Mouse (Mus musculus) embryonic facial prominence, embryonic 11.5 days (tissue): ENCODE measurements around the gene Dnm2. TPM values are rescaled to one million over a fixed set of nuclear protein-coding genes. Genes with fewer than 3 reads are reported as not detected.

Experiments
- ATAC-seq: fragments of 200-750 bp; cut with Nextera tagmentation; replicated peaks from 2 replicates; pipeline ENCODE4 v1.8.0; 2017; ENCODE audit warnings: low read depth; ENCODE audit not compliant: insufficient number of reproducible peaks, low FRiP score, low TSS enrichment
- DNase-seq: peaks from one replicate; pipeline ENCODE4 v3.0.0-alpha.2; 2015; ENCODE audit warnings: low spot score
- H3K27ac ChIP-seq: fragments of 300-500 bp; sonication (generic); replicated peaks from 2 replicates; pipeline ENCODE4 v1.5.1; 2014; ENCODE audit warnings: mild to moderate bottlenecking, low read depth, low read length, control low read depth
- H3K27me3 ChIP-seq: fragments of 300-500 bp; sonication (generic); 2 replicates; pipeline ENCODE4 v1.6.1; 2014; ENCODE audit warnings: mild to moderate bottlenecking, low read length, moderate library complexity, mixed read lengths; ENCODE audit not compliant: control insufficient read depth, insufficient read depth
- H3K36me3 ChIP-seq: fragments of 300-500 bp; sonication (generic); replicated peaks from 2 replicates; pipeline ENCODE4 v1.6.1; 2014; ENCODE audit warnings: low read depth, mild to moderate bottlenecking, low read length, moderate library complexity, mixed read lengths; ENCODE audit not compliant: control insufficient read depth, insufficient read depth
- H3K4me1 ChIP-seq: fragments of 300-500 bp; sonication (generic); 2 replicates; pipeline ENCODE4 v1.6.1; 2014; ENCODE audit warnings: low read length, mixed read lengths; ENCODE audit not compliant: control insufficient read depth, insufficient read depth
- H3K4me2 ChIP-seq: fragments of 300-500 bp; sonication (generic); 2 replicates; pipeline ENCODE4 v1.6.1; 2014; ENCODE audit warnings: low read depth, mild to moderate bottlenecking, control low read depth, low read length, moderate library complexity
- H3K4me3 ChIP-seq: fragments of 300-500 bp; sonication (generic); 2 replicates; pipeline ENCODE4 v1.5.1; 2014; ENCODE audit warnings: low read depth, low read length, control low read depth
- H3K9ac ChIP-seq: fragments of 300-500 bp; sonication (generic); replicated peaks from 2 replicates; pipeline ENCODE4 v1.6.1; 2014; ENCODE audit warnings: mild to moderate bottlenecking, control low read depth, low read length
- H3K9me3 ChIP-seq: fragments of 300-500 bp; sonication (generic); replicated peaks from 2 replicates; pipeline ENCODE4 v1.6.1; 2016; ENCODE audit warnings: mild to moderate bottlenecking, low read length, inconsistent platforms, mixed read lengths; ENCODE audit not compliant: control insufficient read depth
- WGBS: fragments of 180-500 bp; shearing (Covaris S2); extraction: QIAGEN DNeasy Blood & Tissue Kit; methylation state at CpG from one replicate; pipeline ENCODE4 v1.1.7; 2014; 5-methylcytosine and 5-hydroxymethylcytosine counted together
- polyA plus RNA-seq: library from polyadenylated mRNA; unstranded; fragments of >200 nt; fragmentation: Nextera tagmentation; extraction: Ambion mirVana; gene quantifications from 2 replicates; pipeline ENCODE4 v1.2.1, GENCODE M21; 2014

Gene Dnm2
- polyA plus RNA-seq: 57.1 and 58.0 TPM in 2 replicates

DNA sequence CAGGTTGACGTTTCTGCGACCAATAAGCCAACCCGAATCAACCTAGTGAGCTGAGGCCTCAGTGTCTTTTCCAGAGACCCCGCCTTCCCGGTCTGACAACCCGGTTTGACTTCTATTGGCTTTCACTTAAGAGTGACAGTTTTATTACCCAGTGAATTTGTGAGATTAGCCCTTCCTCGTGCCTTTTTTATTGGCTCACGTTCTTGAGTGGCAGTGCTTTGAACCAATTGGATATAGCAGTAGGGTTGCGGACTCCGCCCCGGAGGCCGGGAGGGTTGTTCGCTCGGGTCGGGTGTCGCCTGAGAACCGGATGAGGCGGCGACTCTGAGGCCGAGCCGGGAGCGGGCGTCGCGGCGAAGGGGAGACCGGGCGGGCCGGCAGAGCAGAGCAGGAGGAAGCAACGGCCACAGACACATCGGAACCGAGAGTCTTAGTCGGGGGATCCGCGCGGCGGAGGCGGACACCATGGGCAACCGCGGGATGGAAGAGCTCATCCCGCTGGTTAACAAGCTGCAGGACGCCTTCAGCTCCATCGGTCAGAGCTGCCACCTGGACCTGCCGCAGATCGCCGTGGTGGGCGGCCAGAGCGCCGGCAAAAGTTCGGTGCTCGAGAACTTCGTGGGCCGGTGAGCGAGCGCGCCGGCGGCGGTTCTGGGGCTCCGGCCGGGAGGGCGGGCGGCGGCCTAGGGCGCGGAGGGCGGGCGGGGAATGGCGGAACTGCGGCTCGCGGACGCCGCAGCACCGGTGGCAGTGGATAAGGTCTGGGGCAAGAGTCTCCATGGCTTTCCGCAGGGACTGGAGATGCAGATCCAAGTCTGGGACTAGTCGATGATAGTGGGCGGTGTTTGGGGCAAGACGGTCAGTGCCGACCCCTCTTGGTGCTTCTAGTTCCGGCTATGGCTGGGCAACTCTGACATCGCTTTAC, at the start of gene Dnm2:
Gene Dnm2, plus strand, starts transcription at position 278 of the 925 bp plus-strand sequence.
- Histone ChIP-seq H3K4me3 (peak within 1 kb of the TSS; percentile 94), H3K4me1 (peaks cover 4% of the 10 kb centered on the region; the same call in 1 of the 2 replicates), H3K9ac (peak within 1 kb of the TSS; percentile 81)

DNA sequence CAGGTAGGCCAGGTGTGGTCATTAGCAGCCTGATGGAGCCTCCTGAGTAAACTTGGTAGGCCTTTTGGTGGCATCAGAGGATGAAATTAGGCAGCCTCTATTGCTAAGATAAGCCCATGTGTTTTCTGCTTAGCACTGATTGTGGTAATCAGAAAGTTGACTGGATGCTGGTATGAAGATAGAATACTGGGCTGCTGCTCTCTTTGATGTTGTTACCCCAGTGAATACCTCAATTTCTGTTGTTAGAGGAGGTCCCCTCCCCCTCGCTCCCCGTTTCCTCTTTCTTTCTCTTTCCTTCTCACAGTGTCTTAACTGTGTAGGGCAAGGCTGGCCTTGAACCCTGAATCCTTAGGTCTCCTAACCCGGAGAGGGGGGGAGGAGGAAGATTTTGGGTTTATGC, 45.5 kb upstream of the Dnm2 start:
- no peaks in the 10 kb centered on the region for H3K27me3 ChIP-seq
- no peak overlapping the region for H3K4me3 ChIP-seq
- no peak for ATAC-seq
- no peaks in the 10 kb centered on the region for H3K36me3 ChIP-seq
- no peaks in the 10 kb centered on the region for H3K9me3 ChIP-seq
- no peak overlapping the region for H3K27ac ChIP-seq
- H3K9ac ChIP-seq: no peak overlapping the region
- WGBS: 80% methylated on average over 3 of the region's 3 CpGs
- DNase-seq: no peak
- no peak overlapping the region for H3K4me2 ChIP-seq
- no peaks in the 10 kb centered on the region for H3K4me1 ChIP-seq

More for the DNA sequence above, at the start of gene Dnm2:
- ATAC-seq (peak; percentile 98), DNase-seq (peak; percentile 99)
- Histone ChIP-seq H3K36me3 (no peaks in the 10 kb centered on the region), H3K27ac (peak within 1 kb of the TSS; percentile 57), H3K9me3 (no peaks in the 10 kb centered on the region), H3K27me3 (no peaks in the 10 kb centered on the region), H3K4me2 (peak within 1 kb of the TSS; percentile 74)
- whole genome bisulfite sequencing: under 1% methylated on average over 82 of the region's 82 CpGs

DNA sequence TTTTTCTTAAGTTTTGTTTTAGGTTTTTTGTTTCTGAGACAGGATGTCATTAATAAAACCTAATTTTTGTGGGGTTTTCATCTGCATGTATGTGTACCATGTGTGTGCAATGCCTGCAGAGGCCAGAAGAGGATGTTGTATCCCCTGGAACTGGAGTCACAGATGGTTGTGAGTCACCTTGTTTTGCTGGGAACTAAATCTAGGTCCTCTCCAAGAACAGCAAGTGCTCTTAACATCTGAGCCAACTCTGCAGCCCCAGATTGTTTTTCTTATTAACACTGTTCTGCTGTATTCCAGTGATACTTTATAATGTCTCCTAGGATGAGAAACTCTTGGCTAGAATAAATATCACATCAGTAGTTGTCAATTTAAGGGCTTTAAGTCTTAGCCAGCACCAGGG, 43.8 kb upstream of the Dnm2 start:
- ATAC-seq (no peak), DNase-seq (no peak)
- Histone ChIP-seq H3K27ac (no peak overlapping the region), H3K4me2 (no peak overlapping the region), H3K4me3 (no peak overlapping the region), H3K27me3 (no peaks in the 10 kb centered on the region), H3K36me3 (no peaks in the 10 kb centered on the region), H3K9ac (no peak overlapping the region), H3K9me3 (no peaks in the 10 kb centered on the region), H3K4me1 (no peaks in the 10 kb centered on the region)

DNA sequence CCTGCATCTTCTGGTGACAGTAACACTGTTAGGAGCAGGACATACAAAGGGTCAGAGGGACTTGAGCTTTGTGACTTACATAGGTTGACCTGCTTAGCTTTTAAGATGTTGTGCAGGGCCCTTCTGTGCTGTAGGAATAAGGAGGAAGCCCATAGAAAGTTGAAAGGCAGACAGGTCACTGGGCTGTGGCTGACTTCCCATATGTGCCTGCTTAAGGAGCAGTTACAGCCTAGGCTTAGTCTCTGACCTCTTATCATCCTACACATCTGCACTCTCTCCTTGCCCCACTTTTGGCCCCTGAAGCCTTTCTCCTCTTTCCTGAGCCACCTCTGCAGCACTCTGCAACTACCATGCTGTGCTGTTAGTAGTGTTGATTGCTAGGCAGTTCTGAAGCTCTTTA, 40.7 kb upstream of the Dnm2 start:
- Histone ChIP-seq H3K36me3 (no peaks in the 10 kb centered on the region; the same call in 1 of the 2 replicates), H3K9ac (no peak overlapping the region)

DNA sequence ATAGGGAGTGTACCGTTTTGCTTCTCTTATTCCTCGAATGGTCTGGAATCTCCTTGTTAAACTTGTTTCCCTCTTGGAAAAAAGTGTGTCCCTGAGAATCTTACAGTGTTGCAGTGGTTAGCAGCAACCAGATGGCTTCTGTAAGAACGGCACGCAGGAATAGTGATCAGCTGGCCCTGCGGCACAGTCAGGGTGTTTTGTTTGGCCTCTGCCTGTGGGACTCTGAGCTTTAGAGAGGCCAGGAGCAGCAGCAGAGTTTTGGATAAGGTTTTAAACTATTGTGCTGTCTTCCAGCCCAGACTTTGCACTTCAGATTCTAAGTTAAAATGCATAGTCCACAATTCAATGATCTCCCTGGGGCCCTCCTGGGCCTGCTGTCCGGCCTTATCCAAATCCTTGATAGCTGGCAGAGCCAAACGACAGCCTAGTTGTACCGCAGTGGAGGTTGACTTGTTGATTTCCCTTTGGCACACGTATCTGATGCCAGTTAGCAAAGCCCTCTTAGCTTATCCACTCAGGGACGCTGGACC, 32.0 kb upstream of the Dnm2 start:
- 88% methylated on average over 10 of the region's 10 CpGs for WGBS
- ATAC-seq: no peak
- peaks cover 44% of the 10 kb centered on the region for H3K36me3 ChIP-seq

More for the DNA sequence above, 40.7 kb upstream of the Dnm2 start:
- H3K9me3 ChIP-seq: no peaks in the 10 kb centered on the region
- DNase-seq (no peak), ATAC-seq (no peak)
- no peak overlapping the region for H3K27ac ChIP-seq
- H3K4me2 ChIP-seq: no peak overlapping the region
- H3K27me3 ChIP-seq: no peaks in the 10 kb centered on the region
- H3K4me1 ChIP-seq: no peaks in the 10 kb centered on the region
- H3K4me3 ChIP-seq: no peak overlapping the region

DNA sequence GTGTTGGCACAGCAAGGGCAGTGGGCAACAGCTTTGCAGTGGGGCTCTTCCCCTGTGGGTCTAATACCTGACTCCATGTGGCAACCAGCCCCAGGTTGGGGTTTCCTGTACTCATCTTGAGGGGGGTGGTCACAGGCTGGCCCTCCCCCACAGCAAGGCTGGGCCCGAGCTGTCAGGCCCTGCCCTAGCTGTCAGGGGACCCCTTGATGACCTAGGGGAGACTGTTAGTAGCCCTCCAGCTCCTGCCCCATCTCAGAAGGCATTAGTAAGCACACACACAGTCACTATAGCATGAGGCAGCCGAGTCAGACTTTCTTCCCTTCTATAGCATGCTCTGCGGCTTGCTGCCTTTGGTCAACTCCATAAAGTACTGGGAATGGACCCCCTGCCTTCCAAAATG, 29.0 kb upstream of the Dnm2 start:
- Histone ChIP-seq H3K4me3 (no peak overlapping the region), H3K9me3 (no peaks in the 10 kb centered on the region), H3K36me3 (peaks cover 54% of the 10 kb centered on the region), H3K9ac (no peak overlapping the region), H3K27ac (no peak overlapping the region), H3K27me3 (no peaks in the 10 kb centered on the region), H3K4me2 (no peak overlapping the region), H3K4me1 (no peaks in the 10 kb centered on the region)
- DNase-seq (no peak), ATAC-seq (no peak)
- 78% methylated on average over 3 of the region's 3 CpGs for WGBS

More for the DNA sequence above, 32.0 kb upstream of the Dnm2 start:
- H3K4me3 ChIP-seq: no peak overlapping the region
- no peak overlapping the region for H3K4me2 ChIP-seq
- DNase-seq: no peak
- no peaks in the 10 kb centered on the region for H3K27me3 ChIP-seq
- no peak overlapping the region for H3K27ac ChIP-seq
- H3K9ac ChIP-seq: no peak overlapping the region
- H3K4me1 ChIP-seq: no peaks in the 10 kb centered on the region
- H3K9me3 ChIP-seq: no peaks in the 10 kb centered on the region

DNA sequence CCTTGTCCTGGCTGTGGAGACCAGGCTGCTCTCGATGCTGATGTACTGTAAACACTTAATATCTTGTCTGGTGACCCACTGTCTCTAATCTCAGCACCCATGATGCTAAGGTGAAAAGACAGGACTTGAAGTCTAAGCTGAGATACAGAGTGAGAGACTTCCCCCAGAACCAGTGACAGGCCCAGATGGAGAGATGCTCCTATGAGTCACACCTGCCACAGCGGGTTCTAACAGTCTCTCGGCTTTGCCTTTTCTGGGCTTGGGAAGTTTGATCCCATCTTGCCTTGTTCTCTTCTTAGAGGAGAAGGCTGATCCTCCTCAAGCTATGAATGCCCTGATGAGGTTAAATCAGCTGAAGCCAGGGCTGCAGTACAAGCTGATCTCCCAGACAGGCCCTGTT, 27.5 kb upstream of the Dnm2 start:
- no peak overlapping the region for H3K27ac ChIP-seq
- no peak overlapping the region for H3K9ac ChIP-seq
- no peak overlapping the region for H3K4me3 ChIP-seq
- peaks cover 59% of the 10 kb centered on the region for H3K36me3 ChIP-seq
- H3K9me3 ChIP-seq: no peaks in the 10 kb centered on the region
- WGBS: 96% methylated on average over 3 of the region's 3 CpGs
- no peak overlapping the region for H3K4me2 ChIP-seq
- no peak for ATAC-seq
- no peak for DNase-seq
- H3K27me3 ChIP-seq: no peaks in the 10 kb centered on the region
- no peaks in the 10 kb centered on the region for H3K4me1 ChIP-seq

DNA sequence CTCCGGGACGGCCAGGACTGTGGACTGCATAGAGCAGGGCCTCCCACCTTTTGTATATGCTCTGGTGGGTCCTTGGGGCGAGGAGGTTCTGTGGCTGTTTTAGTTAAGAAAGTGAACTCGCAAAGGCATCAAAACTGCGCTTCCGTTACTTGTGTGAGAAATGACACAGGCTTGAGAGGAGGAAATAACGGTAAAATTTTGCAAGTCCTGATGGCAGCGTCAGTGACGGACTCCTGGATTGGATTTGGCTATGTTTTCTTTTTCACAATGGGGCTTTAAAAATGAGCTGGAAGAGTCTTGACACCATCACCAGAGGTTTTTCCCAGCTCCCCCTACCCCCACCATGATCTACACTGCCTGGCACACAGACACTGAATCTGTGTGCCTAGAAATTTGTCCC, 23.7 kb upstream of the Dnm2 start:
- Histone ChIP-seq H3K27ac (no peak overlapping the region), H3K9me3 (no peaks in the 10 kb centered on the region), H3K36me3 (peaks cover 45% of the 10 kb centered on the region), H3K9ac (no peak overlapping the region), H3K4me2 (no peak overlapping the region), H3K4me3 (no peak overlapping the region), H3K4me1 (no peaks in the 10 kb centered on the region), H3K27me3 (no peaks in the 10 kb centered on the region)
- ATAC-seq: no peak
- 93% methylated on average over 9 of the region's 9 CpGs for WGBS
- DNase-seq: no peak
